Mouse (Mus musculus) embryonic facial prominence, embryonic 12.5 days (tissue): ENCODE measurements around the gene Tuft1. TPM values are rescaled to one million over a fixed set of nuclear protein-coding genes. Genes with fewer than 3 reads are reported as not detected.
"Not testable (repeated sequence)": the region's sequence is repeated elsewhere in the genome, so short reads cannot be mapped to it uniquely, and the experiment has no call there.

Experiments used
- ATAC-seq: fragments of 200-750 bp; cut with Nextera tagmentation; 2 replicates; pipeline ENCODE4 v1.8.0; 2017; ENCODE audit not compliant: insufficient number of reproducible peaks, insufficient read depth, low FRiP score, low TSS enrichment
- H3K27ac ChIP-seq: fragments of 300-500 bp; sonication (generic); 2 replicates; pipeline ENCODE4 v1.5.1; 2016; ENCODE audit warnings: mild to moderate bottlenecking
- H3K27me3 ChIP-seq: fragments of 300-500 bp; sonication (generic); 2 replicates; pipeline ENCODE4 v1.6.1; 2016; ENCODE audit warnings: mild to moderate bottlenecking, moderate library complexity
- H3K36me3 ChIP-seq: fragments of 300-500 bp; sonication (generic); 2 replicates; pipeline ENCODE4 v1.6.1; 2016; ENCODE audit warnings: mild to moderate bottlenecking
- H3K4me1 ChIP-seq: fragments of 300-500 bp; sonication (generic); 2 replicates; pipeline ENCODE4 v1.6.1; 2016
- H3K4me2 ChIP-seq: fragments of 300-500 bp; sonication (generic); replicated peaks from 2 replicates; pipeline ENCODE4 v1.6.1; 2016; ENCODE audit warnings: mild to moderate bottlenecking, moderate library complexity
- H3K4me3 ChIP-seq: fragments of 300-500 bp; sonication (generic); 2 replicates; pipeline ENCODE4 v1.5.1; 2016; ENCODE audit warnings: mild to moderate bottlenecking
- H3K9ac ChIP-seq: fragments of 300-500 bp; sonication (generic); 2 replicates; pipeline ENCODE4 v1.6.1; 2016; ENCODE audit warnings: mild to moderate bottlenecking, moderate library complexity
- H3K9me3 ChIP-seq: fragments of 300-500 bp; sonication (generic); 2 replicates; pipeline ENCODE4 v1.6.1; 2016; ENCODE audit warnings: mild to moderate bottlenecking, moderate library complexity
- WGBS: fragments of 180-500 bp; shearing (Covaris S2); methylation state at CpG from one replicate; pipeline ENCODE4 v1.1.7; 2016; 5-methylcytosine and 5-hydroxymethylcytosine counted together
- polyA plus RNA-seq: library from polyadenylated mRNA; unstranded; fragments of >200 nt; fragmentation: Nextera tagmentation; extraction: Ambion mirVana; gene quantifications from 2 replicates; pipeline ENCODE4 v1.2.1, GENCODE M21; 2016

Tuft1 gene
- polyA plus RNA-seq, 1 experiment from 2014 or later = 4.4 TPM

DNA sequence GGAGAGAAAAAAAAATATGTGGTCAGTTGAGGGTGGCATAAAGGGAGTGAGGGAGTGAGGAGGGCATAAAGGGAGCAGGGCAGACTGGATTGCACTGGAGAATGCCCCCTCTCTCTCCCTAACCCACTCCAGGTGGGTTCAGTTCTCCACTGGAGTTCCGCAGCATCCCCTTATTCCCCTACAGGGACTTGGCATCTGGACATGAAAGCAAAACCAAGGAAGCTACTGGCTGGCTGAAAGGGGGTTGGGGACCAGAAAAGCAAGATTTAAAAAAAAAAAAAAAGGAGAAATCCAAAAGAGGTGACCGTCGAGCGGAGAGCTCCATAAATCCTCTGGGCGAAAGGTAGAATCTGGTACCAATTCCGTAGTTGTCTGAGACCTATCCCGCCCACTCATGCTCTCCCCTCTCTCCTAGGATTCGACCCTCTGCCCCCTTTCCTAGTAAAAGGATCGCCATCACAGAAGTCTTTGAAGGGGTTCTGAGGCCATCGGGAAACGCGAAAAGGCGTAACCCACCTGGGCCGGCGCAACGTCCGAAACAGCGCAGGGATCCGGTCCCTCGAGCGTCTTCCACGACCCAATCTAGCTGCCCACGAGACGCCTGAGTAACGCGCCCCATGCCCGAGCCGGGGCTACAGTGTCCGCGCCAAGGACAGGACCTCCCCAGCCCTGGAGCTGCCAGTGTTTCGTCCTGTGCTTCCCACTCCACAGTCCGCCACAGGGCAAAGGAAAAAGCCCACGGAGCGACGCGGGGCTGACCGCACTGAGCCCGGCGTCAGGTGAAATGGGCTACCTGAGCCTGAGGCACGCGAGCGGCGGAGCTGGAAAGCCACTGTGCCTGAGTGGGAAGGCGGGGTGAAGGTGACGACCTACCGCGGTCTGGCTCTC, 576 bp downstream of the Tuft1 start:
- not testable (repeated sequence) for H3K9me3 ChIP-seq, H3K27me3 ChIP-seq, H3K27ac ChIP-seq, H3K36me3 ChIP-seq, H3K4me1 ChIP-seq
- 2% methylated on average over 27 of the region's 47 CpGs for WGBS
- peak overlapping the region; percentile 63 for H3K4me2 ChIP-seq
- peak overlapping the region; percentile 36 for H3K9ac ChIP-seq
- ATAC-seq = 0 out of 2 replicates have a peak, but pooled peaks have one; percentile 4
- peak overlapping the region; percentile 35 for H3K4me3 ChIP-seq

DNA sequence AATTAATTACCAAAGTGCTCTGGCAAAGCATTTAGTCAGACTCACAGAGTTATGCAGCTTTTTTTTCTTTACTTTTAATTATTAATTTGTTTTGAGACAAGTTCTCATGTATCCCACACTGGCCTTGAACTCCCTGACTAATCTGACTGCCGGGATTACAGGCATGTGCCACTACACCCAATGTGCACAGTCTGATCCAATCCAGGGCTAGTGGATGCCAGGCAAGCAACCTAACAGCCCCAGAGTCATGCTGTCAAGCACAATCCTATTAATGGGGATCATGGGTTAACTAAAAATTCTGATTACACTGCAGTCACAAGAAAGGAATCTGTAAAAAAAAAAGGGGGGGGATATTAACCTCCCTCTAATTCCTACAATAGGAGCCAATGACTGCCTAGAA, 4.7 kb downstream of the Tuft1 start:
- not testable (repeated sequence) for H3K27me3 ChIP-seq, ATAC-seq, H3K4me3 ChIP-seq, H3K4me2 ChIP-seq, H3K4me1 ChIP-seq, H3K9ac ChIP-seq, H3K9me3 ChIP-seq, H3K27ac ChIP-seq, H3K36me3 ChIP-seq
- WGBS = 59% methylated on average over 1 of the region's 1 CpGs

DNA sequence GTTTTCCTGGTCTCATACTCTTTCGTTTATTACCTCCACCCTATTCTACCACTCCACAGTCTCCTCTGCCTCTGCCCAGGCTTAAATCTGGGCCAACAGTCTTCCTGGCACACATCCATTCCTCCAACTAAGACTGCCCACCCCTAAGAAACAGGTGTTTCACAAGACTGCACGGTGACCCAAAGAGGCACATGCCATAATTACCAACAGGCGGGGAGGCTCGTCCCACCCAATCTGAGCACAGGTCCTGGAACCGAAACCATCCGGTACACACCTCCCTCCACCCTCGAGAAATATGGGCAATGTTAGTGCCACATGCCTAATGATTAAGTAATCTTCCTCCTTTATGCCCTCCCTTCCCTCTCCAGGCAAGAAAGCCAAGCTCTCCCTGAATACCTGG, 8.3 kb downstream of the Tuft1 start:
- no peak for ATAC-seq
- H3K9ac ChIP-seq = no peak overlapping the region
- H3K27me3 ChIP-seq = no peaks in the 10 kb centered on the region
- H3K4me3 ChIP-seq = no peak overlapping the region
- H3K36me3 ChIP-seq = no peaks in the 10 kb centered on the region
- no peaks in the 10 kb centered on the region for H3K9me3 ChIP-seq
- no peak overlapping the region for H3K4me2 ChIP-seq
- H3K4me1 ChIP-seq = peaks cover 8% of the 10 kb centered on the region
- WGBS = 64% methylated on average over 7 of the region's 7 CpGs
- H3K27ac ChIP-seq = no peak overlapping the region

DNA sequence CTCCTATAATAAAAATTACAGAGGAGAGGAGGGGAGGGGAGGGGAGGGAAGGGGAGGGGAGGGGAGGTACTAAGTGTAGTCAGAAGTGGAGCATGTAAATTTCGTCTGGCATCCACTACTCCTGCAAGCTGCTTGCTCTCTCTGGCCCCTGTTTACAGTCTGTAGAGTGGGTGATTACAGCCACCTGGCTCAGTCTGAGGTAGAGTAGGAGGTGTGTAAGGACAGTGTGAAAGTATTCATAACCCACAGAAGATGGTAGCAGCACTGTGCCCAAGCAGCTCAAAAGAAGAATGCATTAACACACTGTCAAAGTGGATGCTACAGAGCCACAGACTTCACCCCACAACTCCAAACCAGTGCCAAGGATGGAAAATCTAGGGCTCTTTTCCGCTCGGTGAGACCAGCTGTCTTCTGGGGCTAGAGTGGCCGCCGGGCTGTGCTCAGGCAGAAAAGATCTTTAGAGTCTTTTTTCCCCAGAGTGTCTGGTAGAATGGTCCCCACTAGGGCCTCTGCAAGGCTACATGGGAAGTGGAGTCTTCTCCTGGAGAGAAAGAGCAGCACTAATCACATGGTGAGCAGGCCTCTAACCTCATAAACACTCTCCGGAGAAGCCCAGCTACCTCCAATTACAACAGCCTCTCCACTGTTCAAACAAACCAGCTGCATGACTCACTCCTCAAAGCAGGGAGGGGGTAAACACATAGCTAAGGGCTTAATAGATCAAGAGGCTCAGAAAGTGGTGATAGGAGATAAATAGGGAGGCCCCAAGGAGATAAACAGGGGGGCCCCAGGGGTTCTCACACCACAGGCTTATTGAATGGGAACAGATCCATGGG, 9.7 kb downstream of the Tuft1 start:
- Histone ChIP-seq H3K36me3 (no peaks in the 10 kb centered on the region), H3K27me3 (no peaks in the 10 kb centered on the region), H3K4me2 (no peak overlapping the region), H3K4me1 (peaks cover 8% of the 10 kb centered on the region), H3K9ac (no peak overlapping the region), H3K9me3 (no peaks in the 10 kb centered on the region), H3K27ac (peak overlapping the region; percentile 23; the same call in 1 of the 2 replicates), H3K4me3 (no peak overlapping the region)
- ATAC-seq = peak; percentile 24; the same call in 1 of the 2 replicates
- WGBS = 46% methylated on average over 6 of the region's 6 CpGs

DNA sequence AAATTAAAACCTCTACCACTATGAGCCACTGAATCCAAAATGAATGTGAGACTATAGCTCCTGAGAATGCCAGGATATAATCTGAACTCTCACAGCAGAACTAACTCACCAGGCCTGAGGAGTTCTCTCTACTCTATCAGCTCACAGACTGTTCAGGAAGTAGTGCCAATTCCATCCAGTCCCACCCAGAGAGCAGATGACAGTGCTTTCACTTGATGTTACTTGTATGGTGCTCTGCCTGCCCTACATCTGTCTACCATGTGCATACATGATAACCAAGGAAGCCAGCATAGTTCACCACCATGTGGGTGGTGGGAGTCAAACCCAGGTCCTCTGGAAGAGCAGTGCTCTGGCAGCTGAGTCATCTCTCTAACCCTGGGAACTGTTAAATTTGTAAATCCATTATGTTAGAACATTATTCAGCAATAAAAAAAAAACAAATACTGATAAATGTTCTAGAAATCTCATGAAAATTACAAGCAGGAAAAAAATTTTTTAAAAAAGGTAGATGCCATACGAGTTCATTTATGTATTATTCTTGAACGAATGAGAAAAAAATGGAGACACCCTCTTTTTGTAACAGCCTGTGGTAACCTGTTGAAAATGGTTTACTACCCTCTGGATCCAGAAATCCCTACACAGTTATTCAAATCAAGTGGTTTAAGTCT, 16.0 kb downstream of the Tuft1 start, which contains the start of gene Gm10972:
TSS of gene Gm10972 (plus strand) at position 618 of the 668 bp plus-strand sequence.
- H3K36me3 ChIP-seq, H3K27me3 ChIP-seq, H3K27ac ChIP-seq, H3K9me3 ChIP-seq, H3K4me1 ChIP-seq, H3K4me3 ChIP-seq, ATAC-seq, H3K9ac ChIP-seq, H3K4me2 ChIP-seq: not testable (repeated sequence)
- 77% methylated on average over 2 of the region's 2 CpGs for WGBS

DNA sequence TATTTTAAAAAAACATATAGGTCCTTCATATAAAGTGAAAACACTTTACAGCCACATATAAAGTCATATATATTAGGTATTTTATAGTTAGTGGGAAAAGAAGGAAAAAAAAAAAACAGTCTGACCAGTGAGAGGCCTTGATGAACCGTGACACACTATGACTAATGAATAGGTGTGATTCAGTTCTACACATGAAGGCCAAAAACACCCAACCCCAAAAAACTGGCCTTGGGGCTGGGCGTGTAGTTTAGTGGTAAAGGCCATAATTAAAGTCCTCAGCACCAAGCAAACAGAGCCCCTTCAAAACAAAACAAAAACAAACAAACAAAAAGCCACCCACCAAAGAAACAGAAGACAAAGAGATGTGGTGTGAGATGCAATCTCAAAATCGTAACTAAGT, 28.8 kb downstream of the Tuft1 start:
- H3K36me3 ChIP-seq = no peaks in the 10 kb centered on the region
- H3K4me2 ChIP-seq = no peak overlapping the region

DNA sequence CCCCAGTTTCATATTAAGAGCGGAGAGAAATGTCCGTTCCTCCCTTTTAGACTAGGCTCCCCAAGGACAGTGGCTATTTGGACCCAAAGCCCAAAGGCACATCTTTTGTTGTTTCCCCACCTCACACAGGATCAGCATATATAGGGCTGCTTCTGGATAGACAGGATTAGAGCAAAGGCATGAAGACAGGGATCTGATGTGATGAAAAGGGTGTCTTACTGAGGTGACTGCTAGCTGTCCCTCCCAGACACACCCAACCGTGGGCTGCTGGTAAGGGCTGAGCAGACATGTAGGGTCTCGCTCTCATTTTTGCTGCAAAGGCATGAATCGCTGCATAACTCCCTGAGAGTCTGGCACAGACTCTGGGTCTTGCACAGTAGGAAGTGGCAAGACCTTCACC, 30.0 kb downstream of the Tuft1 start:
- WGBS = 87% methylated on average over 5 of the region's 5 CpGs
- Histone ChIP-seq H3K4me3 (no peak overlapping the region), H3K36me3 (no peaks in the 10 kb centered on the region), H3K27ac (no peak overlapping the region), H3K4me1 (no peaks in the 10 kb centered on the region), H3K27me3 (no peaks in the 10 kb centered on the region), H3K9me3 (no peaks in the 10 kb centered on the region), H3K9ac (no peak overlapping the region), H3K4me2 (no peak overlapping the region)
- no peak for ATAC-seq

More for the DNA sequence above, 28.8 kb downstream of the Tuft1 start:
- Histone ChIP-seq H3K27ac (no peak overlapping the region), H3K27me3 (no peaks in the 10 kb centered on the region), H3K4me1 (no peaks in the 10 kb centered on the region), H3K9ac (no peak overlapping the region), H3K4me3 (no peak overlapping the region), H3K9me3 (no peaks in the 10 kb centered on the region)
- ATAC-seq = no peak
- WGBS = 74% methylated on average over 3 of the region's 3 CpGs

DNA sequence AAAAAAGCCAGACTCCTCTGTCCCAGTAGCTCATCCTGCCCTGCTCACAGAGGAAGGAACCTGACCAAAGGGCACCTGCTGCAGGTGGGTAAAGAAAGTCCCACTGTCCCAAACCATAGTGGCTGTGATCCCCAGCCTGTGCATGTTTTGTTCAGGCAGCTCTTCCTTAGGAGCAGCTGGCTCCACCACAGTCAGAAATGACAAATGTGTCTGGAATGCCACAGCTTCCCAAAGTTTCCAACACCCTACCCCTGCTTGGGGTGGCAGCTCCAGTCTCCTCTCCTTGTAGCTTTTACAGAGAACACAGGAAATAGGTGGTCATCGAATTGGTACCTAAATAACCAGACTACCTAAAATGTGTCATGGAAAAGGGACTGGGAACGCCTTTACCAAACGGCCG, 34.4 kb downstream of the Tuft1 start:
- Histone ChIP-seq H3K36me3 (no peaks in the 10 kb centered on the region), H3K4me2 (no peak overlapping the region), H3K4me3 (no peak overlapping the region), H3K4me1 (no peaks in the 10 kb centered on the region), H3K27me3 (no peaks in the 10 kb centered on the region), H3K9me3 (no peaks in the 10 kb centered on the region), H3K27ac (no peak overlapping the region), H3K9ac (no peak overlapping the region)
- WGBS = 88% methylated on average over 4 of the region's 4 CpGs
- no peak for ATAC-seq

DNA sequence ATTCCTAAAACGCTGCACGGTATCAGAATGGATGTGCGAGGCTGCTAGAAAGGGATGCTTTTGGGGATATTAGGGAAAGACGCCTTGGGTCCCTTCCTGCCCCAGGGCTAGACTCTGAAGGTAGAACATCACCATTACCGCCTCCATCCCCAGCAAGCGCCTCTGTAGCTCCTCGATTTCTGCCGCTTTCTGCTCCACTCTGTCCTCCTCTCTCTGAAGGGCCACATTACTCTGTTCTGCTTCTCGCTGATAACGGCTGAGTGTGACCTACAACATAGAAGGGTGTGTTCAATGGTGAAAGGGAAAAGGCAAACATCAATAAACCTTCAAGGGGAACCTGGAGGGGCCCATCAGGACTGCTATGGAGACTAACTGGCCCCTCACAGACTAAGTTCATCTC, 36.1 kb downstream of the Tuft1 start:
- Histone ChIP-seq H3K36me3 (no peaks in the 10 kb centered on the region), H3K4me1 (no peaks in the 10 kb centered on the region), H3K4me3 (no peak overlapping the region), H3K4me2 (no peak overlapping the region), H3K27ac (no peak overlapping the region), H3K27me3 (no peaks in the 10 kb centered on the region), H3K9ac (no peak overlapping the region), H3K9me3 (no peaks in the 10 kb centered on the region)
- ATAC-seq = no peak
- 93% methylated on average over 10 of the region's 10 CpGs for WGBS

DNA sequence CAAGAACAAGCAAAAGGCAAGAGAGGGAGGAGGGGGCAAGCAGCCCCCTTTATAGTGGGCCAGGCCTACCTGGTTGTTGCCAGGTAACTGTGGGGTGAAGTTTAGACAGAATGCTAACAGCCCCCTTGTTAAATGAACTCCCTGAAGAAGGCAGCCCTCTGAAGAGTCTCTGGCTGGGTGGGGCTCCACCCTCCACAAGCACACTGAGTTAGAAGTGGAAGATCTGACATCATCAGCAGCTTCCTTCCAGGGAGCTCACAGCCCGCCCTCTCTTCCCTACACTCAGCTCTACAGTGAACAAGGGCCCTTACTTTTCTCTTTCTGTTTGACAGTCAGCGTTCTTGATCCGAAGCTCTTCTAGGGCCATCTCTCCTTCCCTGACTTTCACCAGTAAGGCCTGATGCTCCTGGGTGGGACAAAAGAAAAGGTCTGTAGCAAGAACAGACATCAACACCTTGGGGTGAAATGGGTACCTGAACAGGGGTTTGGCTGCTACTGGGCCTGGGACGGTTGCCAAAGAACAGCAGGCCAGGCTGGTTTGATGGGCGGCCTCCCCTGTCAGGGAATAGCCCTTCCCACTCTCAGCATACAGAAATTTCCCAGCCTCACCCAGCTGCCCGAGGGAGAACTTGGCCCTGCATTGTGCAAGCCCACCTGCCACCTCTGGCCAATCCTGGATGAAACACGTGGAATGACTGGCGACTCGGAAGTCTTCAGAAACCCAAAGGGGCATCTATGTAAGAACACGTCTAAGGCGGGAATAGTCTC, 36.7 kb downstream of the Tuft1 start:
- Histone ChIP-seq H3K9ac (no peak overlapping the region), H3K4me3 (no peak overlapping the region), H3K4me2 (no peak overlapping the region), H3K36me3 (no peaks in the 10 kb centered on the region), H3K27ac (no peak overlapping the region), H3K4me1 (no peaks in the 10 kb centered on the region), H3K27me3 (no peaks in the 10 kb centered on the region), H3K9me3 (no peaks in the 10 kb centered on the region)
- ATAC-seq = no peak
- WGBS = 82% methylated on average over 11 of the region's 11 CpGs

DNA sequence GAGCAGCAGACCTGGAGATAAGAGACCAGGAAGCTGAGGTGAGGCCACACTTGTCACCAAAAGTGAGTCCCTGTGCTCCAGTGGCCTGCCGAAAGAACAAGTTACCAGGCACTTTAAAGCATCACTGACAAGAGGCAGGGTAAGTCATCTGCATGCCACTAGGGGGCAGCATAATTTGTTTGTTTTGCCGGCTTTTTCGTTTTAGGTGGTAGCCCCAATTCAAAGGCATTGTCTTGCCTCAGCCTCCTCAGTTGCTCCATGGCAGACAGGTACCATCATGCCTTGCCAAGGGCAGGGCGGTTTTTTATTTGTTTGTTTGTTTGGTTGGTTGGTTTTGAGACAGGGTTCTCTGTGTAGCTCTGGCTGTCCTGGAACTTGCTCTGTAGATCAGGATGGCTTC, 42.0 kb downstream of the Tuft1 start:
- 73% methylated on average over 4 of the region's 4 CpGs for WGBS
- no peak for ATAC-seq
- Histone ChIP-seq H3K4me3 (no peak overlapping the region), H3K27ac (no peak overlapping the region), H3K9ac (no peak overlapping the region), H3K4me2 (no peak overlapping the region), H3K36me3 (no peaks in the 10 kb centered on the region), H3K4me1 (0 out of 2 replicates have a peak, but pooled peaks cover 2% of the 10 kb centered on the region), H3K9me3 (no peaks in the 10 kb centered on the region), H3K27me3 (no peaks in the 10 kb centered on the region)
